Mouse (Mus musculus) ES-Bruce4 (cell line): ENCODE measurements around the gene Lax1. TPM values are rescaled to one million over a fixed set of nuclear protein-coding genes. Genes with fewer than 3 reads are reported as not detected.

Experiments
- H3K27ac ChIP-seq: 2 replicates; pipeline ENCODE4 v1.5.1; 2012; ENCODE audit warnings: low read length, inconsistent platforms; ENCODE audit not compliant: insufficient read depth
- H3K27me3 ChIP-seq: 2 replicates; pipeline ENCODE4 v1.6.1; 2012; ENCODE audit warnings: mild to moderate bottlenecking, low read length, inconsistent platforms; ENCODE audit not compliant: control insufficient read depth, poor library complexity, insufficient read depth, severe bottlenecking
- H3K36me3 ChIP-seq: 2 replicates; pipeline ENCODE4 v1.6.1; 2012; ENCODE audit warnings: inconsistent platforms, mild to moderate bottlenecking, low read length, moderate library complexity; ENCODE audit not compliant: control insufficient read depth, poor library complexity, insufficient read depth, severe bottlenecking
- H3K4me1 ChIP-seq: one replicate; pipeline ENCODE4 v1.8.1; 2011; ENCODE audit warnings: low read length; ENCODE audit not compliant: control insufficient read depth, insufficient read depth
- H3K4me3 ChIP-seq: 2 replicates; pipeline ENCODE4 v1.5.1; 2011; ENCODE audit warnings: low read depth, mild to moderate bottlenecking, low read length
- H3K9ac ChIP-seq: 2 replicates; pipeline ENCODE4 v1.6.1; 2012; ENCODE audit warnings: low read depth, mild to moderate bottlenecking, inconsistent platforms; ENCODE audit not compliant: poor library complexity, severe bottlenecking
- H3K9me3 ChIP-seq: replicated peaks from 2 replicates; pipeline ENCODE4 v1.6.1; 2012; ENCODE audit warnings: mild to moderate bottlenecking, low read length, inconsistent platforms; ENCODE audit not compliant: control insufficient read depth, poor library complexity, insufficient read depth, severe bottlenecking
- CTCF ChIP-seq: IDR thresholded peaks from one replicate; pipeline ENCODE4 v1.8.1; 2011; ENCODE audit warnings: low read depth, low read length
- EP300 ChIP-seq: IDR thresholded peaks from 2 replicates; pipeline ENCODE4 v1.6.1; 2011; ENCODE audit warnings: low read depth, low read length; ENCODE audit not compliant: insufficient read depth
- POLR2A ChIP-seq: IDR thresholded peaks from one replicate; pipeline ENCODE4 v1.8.1; 2011; ENCODE audit warnings: low read length; ENCODE audit not compliant: insufficient read depth
- polyA plus RNA-seq: library from polyadenylated mRNA; stranded (reverse); fragments of >200 nt; gene quantifications from 2 replicates; pipeline ENCODE4 v1.2.4, GENCODE M21; 2011; ENCODE audit warnings: low read depth; ENCODE audit not compliant: missing spikeins, insufficient read depth, insufficient read length

The Lax1 gene
- polyA plus RNA-seq, 1 experiment: 1.5 TPM

GRCm38 (mm10) chr1:133718786-133719185 lies 28.9 kb upstream of the Lax1 start:
- Histone ChIP-seq H3K4me1 (peaks cover 1% of the 10 kb centered on the region), H3K36me3 (no peaks in the 10 kb centered on the region), H3K27me3 (no peaks in the 10 kb centered on the region), H3K4me3 (no peak overlapping the region), H3K27ac (no peak overlapping the region), H3K9ac (no peak overlapping the region), H3K9me3 (no peaks in the 10 kb centered on the region)
- TF ChIP-seq POLR2A (no peak), EP300 (no peak), CTCF (no peak)

- Histone ChIP-seq H3K4me3 (no peak overlapping the region), H3K9ac (no peak overlapping the region), H3K4me1 (peaks cover 1% of the 10 kb centered on the region), H3K9me3 (no peaks in the 10 kb centered on the region), H3K36me3 (no peaks in the 10 kb centered on the region), H3K27ac (no peak overlapping the region), H3K27me3 (no peaks in the 10 kb centered on the region)
- TF ChIP-seq POLR2A (no peak), CTCF (no peak), EP300 (no peak)
Measured at GRCm38 (mm10) chr1:133718296-133718695, 28.4 kb upstream of the Lax1 start.

- Histone ChIP-seq H3K27ac (no peak overlapping the region), H3K27me3 (no peaks in the 10 kb centered on the region), H3K9ac (no peak overlapping the region), H3K36me3 (no peaks in the 10 kb centered on the region), H3K4me1 (peaks cover 3% of the 10 kb centered on the region), H3K9me3 (no peaks in the 10 kb centered on the region), H3K4me3 (no peak overlapping the region)
- peak; percentile 91 for TF ChIP-seq CTCF
- no peak for TF ChIP-seq POLR2A
Measured at GRCm38 (mm10) chr1:133716464-133716863, 26.6 kb upstream of the Lax1 start.

- Histone ChIP-seq H3K4me1 (peaks cover 3% of the 10 kb centered on the region), H3K27ac (no peak overlapping the region), H3K9ac (no peak overlapping the region), H3K36me3 (no peaks in the 10 kb centered on the region), H3K27me3 (no peaks in the 10 kb centered on the region), H3K4me3 (no peak overlapping the region), H3K9me3 (no peaks in the 10 kb centered on the region)
- TF ChIP-seq CTCF: no peak
Measured at GRCm38 (mm10) chr1:133715191-133715590, 25.3 kb upstream of the Lax1 start.

GRCm38 (mm10) chr1:133713009-133713370 lies 23.1 kb upstream of the Lax1 start:
- Histone ChIP-seq H3K9ac (no peak overlapping the region), H3K4me1 (peaks cover 2% of the 10 kb centered on the region), H3K27ac (no peak overlapping the region), H3K36me3 (no peaks in the 10 kb centered on the region), H3K27me3 (no peaks in the 10 kb centered on the region), H3K9me3 (no peaks in the 10 kb centered on the region), H3K4me3 (no peak overlapping the region)
- TF ChIP-seq CTCF (no peak), EP300 (no peak), POLR2A (no peak)

- H3K36me3 ChIP-seq: no peaks in the 10 kb centered on the region
- TF ChIP-seq EP300 (no peak), CTCF (peak; percentile 27), POLR2A (no peak)
- no peaks in the 10 kb centered on the region for H3K27me3 ChIP-seq
- no peaks in the 10 kb centered on the region for H3K9me3 ChIP-seq
- H3K4me3 ChIP-seq: no peak overlapping the region
- H3K4me1 ChIP-seq: peaks cover 2% of the 10 kb centered on the region
- no peak overlapping the region for H3K27ac ChIP-seq
- no peak overlapping the region for H3K9ac ChIP-seq
Measured at GRCm38 (mm10) chr1:133712288-133713008, 22.5 kb upstream of the Lax1 start.
